Mouse (Mus musculus): Measurements from ENCODE around the gene Top1. TPM values are rescaled to one million over a fixed set of nuclear protein-coding genes. Genes with fewer than 3 reads are reported as not detected.

Gene Top1
- polyA plus RNA-seq, 1 experiment from 2014 or later, result 140 TPM

DNA sequence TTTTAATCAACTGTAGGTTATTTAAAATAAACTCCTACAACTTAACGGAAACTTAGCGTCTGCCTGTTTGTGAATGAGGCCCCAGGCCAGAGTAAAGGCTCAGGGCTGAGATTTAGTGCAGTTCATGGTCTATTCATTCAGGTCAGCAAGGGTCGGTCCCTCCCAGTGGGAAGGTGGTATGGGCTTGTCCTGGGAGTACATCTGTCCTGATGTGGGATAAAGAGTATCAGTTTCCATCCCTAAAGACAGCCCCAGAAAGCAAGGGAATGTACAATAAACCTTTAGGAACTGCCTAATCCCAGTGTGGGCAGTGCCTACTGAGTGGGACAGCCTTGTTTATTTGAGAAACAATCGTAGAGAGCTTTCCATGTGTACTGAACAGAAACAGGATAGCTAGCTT lies 77.0 kb downstream of the Top1 start:
- DNase-seq (ENCODE audit: low spot score) (no peak), ATAC-seq (replicated peaks; ENCODE audit: low FRiP score) (no peak)
- 74% methylated on average over 4 of the region's 4 CpGs for WGBS
- Histone ChIP-seq H3K9me3 (ENCODE audit: control insufficient read depth, low read length) (no peaks in the 10 kb centered on the region), H3K4me1 (replicated peaks; ENCODE audit: control insufficient read depth, insufficient read depth, low read length) (no peaks in the 10 kb centered on the region), H3K27me3 (ENCODE audit: control insufficient read depth, insufficient read depth, low read length) (no peaks in the 10 kb centered on the region), H3K4me2 (ENCODE audit: low read depth, low read length, severe bottlenecking) (no peak overlapping the region), H3K9ac (ENCODE audit: low read length) (no peak overlapping the region), H3K36me3 (ENCODE audit: control insufficient read depth, insufficient read depth, low read length) (peaks cover 20% of the 10 kb centered on the region), H3K4me3 (ENCODE audit: low read depth, low read length) (no peak overlapping the region), H3K27ac (ENCODE audit: low read depth, low read length) (no peak overlapping the region)

DNA sequence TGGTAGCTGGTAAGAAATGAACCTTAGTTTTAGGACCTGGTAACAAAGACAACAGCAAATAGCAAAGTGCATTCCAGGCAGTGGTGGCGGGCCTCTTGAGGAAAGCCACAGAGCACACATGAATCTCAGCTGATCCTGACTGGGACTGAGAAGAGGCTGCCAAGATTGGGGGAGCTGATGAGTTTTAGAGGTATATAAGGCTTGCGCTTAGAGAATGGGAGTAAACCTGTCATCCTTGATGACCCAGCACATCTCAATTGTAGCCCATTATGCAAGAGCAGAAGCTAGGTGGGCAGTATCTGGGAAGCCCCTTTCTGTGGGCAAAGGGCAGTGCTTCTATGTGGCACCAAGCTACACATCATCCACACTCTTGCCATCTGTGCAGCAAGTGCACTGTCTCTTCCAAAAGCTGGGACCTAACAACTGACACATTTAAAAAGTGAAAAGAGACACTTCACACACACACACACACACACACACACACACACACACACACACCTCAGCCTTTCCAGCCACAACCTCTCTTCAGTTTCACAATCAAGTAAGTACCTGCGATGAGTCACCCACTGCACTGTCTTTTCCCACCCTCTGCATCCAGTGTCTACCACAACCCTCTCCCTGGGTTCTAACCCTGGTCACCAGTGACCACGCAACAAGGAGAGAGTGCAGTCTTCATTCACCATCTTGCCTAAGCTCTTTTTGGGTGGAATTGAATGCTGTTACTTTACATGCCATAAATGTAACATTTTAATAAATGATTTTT lies 78.1 kb downstream of the Top1 start:
- 93% methylated on average over 4 of the region's 4 CpGs for WGBS
- Histone ChIP-seq H3K9me3 (ENCODE audit: control insufficient read depth, low read length) (no peaks in the 10 kb centered on the region), H3K27ac (ENCODE audit: low read depth, low read length) (no peak overlapping the region), H3K36me3 (ENCODE audit: control insufficient read depth, insufficient read depth, low read length) (peaks cover 13% of the 10 kb centered on the region), H3K4me1 (replicated peaks; ENCODE audit: control insufficient read depth, insufficient read depth, low read length) (no peaks in the 10 kb centered on the region), H3K4me3 (ENCODE audit: low read depth, low read length) (no peak overlapping the region), H3K4me2 (ENCODE audit: low read depth, low read length, severe bottlenecking) (no peak overlapping the region), H3K27me3 (ENCODE audit: control insufficient read depth, insufficient read depth, low read length) (no peaks in the 10 kb centered on the region), H3K9ac (ENCODE audit: low read length) (no peak overlapping the region)
- no peak for ATAC-seq (replicated peaks; ENCODE audit: low FRiP score)
- no peak for DNase-seq (ENCODE audit: low spot score)

DNA sequence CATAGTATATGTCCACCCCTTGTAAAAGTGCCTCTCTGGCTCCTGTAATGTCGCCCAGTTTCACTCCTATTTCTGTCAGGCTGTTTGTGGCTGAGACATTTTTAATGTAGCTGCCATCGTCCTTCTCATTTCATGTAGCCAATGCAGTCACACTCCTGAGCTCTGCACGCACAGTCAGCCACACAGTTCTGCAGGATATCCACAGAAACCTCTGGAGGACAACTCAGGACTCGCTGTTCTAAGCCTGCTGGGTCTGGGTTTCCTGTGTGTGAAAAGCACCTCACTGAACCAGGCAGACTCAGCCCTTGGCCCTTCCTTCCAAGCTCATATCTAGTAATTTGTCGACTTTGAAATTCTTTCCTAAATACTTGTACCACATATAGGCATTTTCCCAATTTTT lies 78.8 kb downstream of the Top1 start:
- Histone ChIP-seq H3K27me3 (ENCODE audit: control insufficient read depth, insufficient read depth, low read length) (no peaks in the 10 kb centered on the region), H3K4me2 (ENCODE audit: low read depth, low read length, severe bottlenecking) (no peak overlapping the region), H3K9me3 (ENCODE audit: control insufficient read depth, low read length) (no peaks in the 10 kb centered on the region), H3K9ac (ENCODE audit: low read length) (no peak overlapping the region), H3K4me3 (ENCODE audit: low read depth, low read length) (no peak overlapping the region), H3K36me3 (ENCODE audit: control insufficient read depth, insufficient read depth, low read length) (peaks cover 12% of the 10 kb centered on the region), H3K4me1 (replicated peaks; ENCODE audit: control insufficient read depth, insufficient read depth, low read length) (no peaks in the 10 kb centered on the region), H3K27ac (ENCODE audit: low read depth, low read length) (no peak overlapping the region; the same call in 1 of the 2 replicates)
- DNase-seq (ENCODE audit: low spot score) (no peak), ATAC-seq (replicated peaks; ENCODE audit: low FRiP score) (no peak)
- 90% methylated on average over 5 of the region's 5 CpGs for WGBS

DNA sequence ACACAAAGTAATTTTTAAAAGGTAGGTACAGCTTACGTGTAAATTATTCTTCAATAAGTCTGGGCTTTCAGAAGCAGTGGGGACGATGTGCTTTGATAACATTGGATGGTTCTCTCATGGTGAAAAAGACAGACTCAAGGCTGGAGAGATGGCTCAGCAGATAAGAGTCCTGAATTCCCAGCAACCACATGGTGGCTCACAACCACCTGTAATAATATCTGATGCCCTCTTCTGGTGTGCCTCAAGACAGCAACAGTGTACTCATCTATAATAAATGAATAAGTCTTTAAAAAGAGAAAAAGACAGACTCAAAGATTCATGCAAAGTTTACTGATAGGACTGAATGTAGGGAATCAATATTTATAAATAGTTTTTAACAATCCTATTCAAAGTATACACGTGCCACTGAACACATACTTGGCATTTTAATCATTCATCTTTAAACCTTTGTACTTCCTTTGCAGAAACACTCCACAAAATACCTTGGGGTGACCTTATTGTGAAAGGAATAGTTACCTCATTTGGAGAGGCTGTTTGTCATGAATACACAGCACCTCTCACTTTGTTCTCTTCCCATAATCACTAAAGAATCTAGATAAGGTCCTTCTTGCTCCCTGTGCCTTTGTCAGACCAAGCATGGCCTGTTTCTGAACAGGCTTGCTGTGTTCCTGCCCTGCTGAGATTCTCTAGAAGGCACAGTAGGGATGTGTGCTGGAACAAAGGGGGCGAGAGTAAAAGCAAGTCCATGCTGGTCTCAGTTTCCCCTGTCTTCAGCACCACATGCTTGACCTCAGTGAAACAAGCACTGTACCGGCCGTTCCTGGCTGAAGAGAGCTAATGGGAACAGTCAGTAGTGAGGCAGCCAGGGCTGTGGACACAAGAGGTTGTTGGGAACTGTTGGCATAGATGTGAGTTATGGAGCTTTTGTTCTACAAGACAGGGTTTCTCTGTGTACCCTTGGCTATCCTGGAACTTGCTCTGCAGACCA lies 80.5 kb downstream of the Top1 start:
- H3K9me3 ChIP-seq (ENCODE audit: control insufficient read depth, low read length), result no peaks in the 10 kb centered on the region
- H3K4me1 ChIP-seq (replicated peaks; ENCODE audit: control insufficient read depth, insufficient read depth, low read length), result peaks cover 5% of the 10 kb centered on the region; the same call in 1 of the 2 replicates
- WGBS, result 86% methylated on average over 6 of the region's 6 CpGs
- no peaks in the 10 kb centered on the region for H3K27me3 ChIP-seq (ENCODE audit: control insufficient read depth, insufficient read depth, low read length)
- peaks cover 5% of the 10 kb centered on the region for H3K36me3 ChIP-seq (ENCODE audit: control insufficient read depth, insufficient read depth, low read length)
- no peak overlapping the region for H3K4me3 ChIP-seq (ENCODE audit: low read depth, low read length)
- DNase-seq (ENCODE audit: low spot score) (no peak), ATAC-seq (replicated peaks; ENCODE audit: low FRiP score) (no peak)
- no peak overlapping the region for H3K9ac ChIP-seq (ENCODE audit: low read length)
- H3K4me2 ChIP-seq (ENCODE audit: low read depth, low read length, severe bottlenecking), result no peak overlapping the region
- H3K27ac ChIP-seq (ENCODE audit: low read depth, low read length), result no peak overlapping the region

DNA sequence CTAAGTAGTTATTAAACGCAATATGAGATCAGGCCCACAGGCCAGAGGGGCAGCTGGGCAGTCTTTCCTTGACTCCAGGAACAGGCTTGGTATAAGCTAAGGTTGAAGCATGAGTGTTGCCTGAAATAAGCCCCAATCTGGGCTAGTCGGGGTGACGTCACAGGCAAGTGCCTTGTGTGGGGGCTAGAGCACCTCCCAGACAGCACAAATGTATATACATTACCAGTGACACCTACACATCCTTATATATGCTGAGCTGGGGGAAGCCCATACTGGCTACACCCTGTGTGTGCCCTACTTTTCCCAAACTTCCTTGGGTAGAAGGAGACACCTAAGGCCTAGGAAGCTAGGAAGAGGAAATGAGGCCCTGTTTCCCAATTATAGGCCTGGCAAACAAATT lies 83.3 kb downstream of the Top1 start:
- Histone ChIP-seq H3K9me3 (ENCODE audit: control insufficient read depth, low read length) (no peaks in the 10 kb centered on the region), H3K4me1 (replicated peaks; ENCODE audit: control insufficient read depth, insufficient read depth, low read length) (peaks cover 9% of the 10 kb centered on the region), H3K27ac (ENCODE audit: low read depth, low read length) (no peak overlapping the region), H3K27me3 (ENCODE audit: control insufficient read depth, insufficient read depth, low read length) (no peaks in the 10 kb centered on the region), H3K36me3 (ENCODE audit: control insufficient read depth, insufficient read depth, low read length) (no peaks in the 10 kb centered on the region; the same call in 1 of the 2 replicates), H3K9ac (ENCODE audit: low read length) (no peak overlapping the region), H3K4me3 (ENCODE audit: low read depth, low read length) (no peak overlapping the region), H3K4me2 (ENCODE audit: low read depth, low read length, severe bottlenecking) (no peak overlapping the region)
- DNase-seq (ENCODE audit: low spot score) (peak; percentile 34), ATAC-seq (replicated peaks; ENCODE audit: low FRiP score) (no peak)
- 96% methylated on average over 3 of the region's 3 CpGs for WGBS

DNA sequence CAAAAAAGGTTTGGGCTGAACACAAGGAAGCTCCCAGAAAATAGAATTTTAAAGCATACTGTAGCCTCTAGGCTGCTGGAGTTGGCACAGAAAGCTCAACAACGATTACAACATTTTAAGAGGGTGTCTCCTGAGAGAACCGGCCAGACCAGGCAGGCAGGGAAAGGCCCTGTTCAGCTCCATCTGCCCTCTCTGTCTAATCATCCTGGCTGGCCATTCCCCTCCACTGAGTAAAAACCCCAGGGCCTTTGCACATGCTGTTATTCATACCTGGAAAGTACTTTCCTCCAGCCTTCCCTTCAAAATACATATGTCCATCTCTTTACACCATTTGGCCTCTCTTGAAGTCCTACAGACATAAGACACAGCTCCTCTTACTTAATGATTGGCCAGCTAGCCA lies 83.7 kb downstream of the Top1 start:
- H3K27ac ChIP-seq (ENCODE audit: low read depth, low read length), result no peak overlapping the region
- 81% methylated on average over 2 of the region's 2 CpGs for WGBS
- ATAC-seq (replicated peaks; ENCODE audit: low FRiP score) (no peak), DNase-seq (ENCODE audit: low spot score) (no peak)
- H3K36me3 ChIP-seq (ENCODE audit: control insufficient read depth, insufficient read depth, low read length), result no peaks in the 10 kb centered on the region
- H3K27me3 ChIP-seq (ENCODE audit: control insufficient read depth, insufficient read depth, low read length), result no peaks in the 10 kb centered on the region
- H3K4me3 ChIP-seq (ENCODE audit: low read depth, low read length), result no peak overlapping the region
- peaks cover 9% of the 10 kb centered on the region for H3K4me1 ChIP-seq (replicated peaks; ENCODE audit: control insufficient read depth, insufficient read depth, low read length)
- H3K4me2 ChIP-seq (ENCODE audit: low read depth, low read length, severe bottlenecking), result no peak overlapping the region
- no peaks in the 10 kb centered on the region for H3K9me3 ChIP-seq (ENCODE audit: control insufficient read depth, low read length)
- no peak overlapping the region for H3K9ac ChIP-seq (ENCODE audit: low read length)

DNA sequence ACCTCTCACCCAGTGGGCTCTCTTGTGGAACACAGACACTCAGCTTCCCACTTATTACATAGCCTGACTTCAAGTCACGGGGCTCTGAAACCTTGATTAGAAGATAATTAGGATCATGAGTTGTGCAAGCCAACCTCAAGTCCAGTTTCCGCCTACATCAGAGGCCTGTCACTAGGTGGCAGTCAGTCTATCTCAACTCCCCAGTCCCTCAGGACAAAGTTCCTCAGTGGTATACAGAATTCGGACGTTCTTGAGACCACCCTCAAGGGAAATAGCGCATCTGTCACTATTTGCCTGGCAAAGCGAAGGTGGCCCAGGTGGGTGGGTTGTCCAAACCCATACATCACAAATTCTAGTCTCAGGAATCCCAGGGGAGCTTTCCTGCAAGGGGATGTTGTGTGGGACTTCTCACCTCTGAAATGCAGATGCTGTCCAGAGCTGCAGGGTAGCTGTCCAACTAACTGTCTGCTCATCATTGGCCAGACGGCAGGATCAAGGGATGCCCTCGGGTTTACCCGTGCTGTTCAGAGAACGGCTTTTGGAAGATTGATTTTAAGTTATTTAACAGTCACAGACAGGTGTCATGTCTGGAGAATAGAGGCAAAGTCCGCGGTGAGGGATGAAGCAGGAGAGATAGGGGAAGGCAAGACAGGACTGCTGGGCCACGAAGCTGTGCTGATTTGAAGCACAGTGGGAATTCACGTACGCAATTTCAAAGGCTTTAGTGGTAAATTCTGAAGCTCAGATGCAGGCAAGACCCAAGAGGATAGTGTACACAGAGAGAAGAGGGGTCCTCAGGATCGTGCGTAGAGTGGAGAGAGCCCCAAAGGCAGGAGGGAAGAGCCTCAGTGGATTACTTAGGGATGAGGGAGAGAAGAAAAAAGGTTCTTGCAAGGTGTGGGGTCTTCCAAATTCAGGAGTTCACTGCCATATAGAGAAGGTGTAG lies 84.4 kb downstream of the Top1 start:
- H3K4me1 ChIP-seq (replicated peaks; ENCODE audit: control insufficient read depth, insufficient read depth, low read length), result peaks cover 9% of the 10 kb centered on the region
- H3K36me3 ChIP-seq (ENCODE audit: control insufficient read depth, insufficient read depth, low read length), result no peaks in the 10 kb centered on the region
- peak overlapping the region; percentile 93 for H3K4me2 ChIP-seq (ENCODE audit: low read depth, low read length, severe bottlenecking)
- H3K27me3 ChIP-seq (ENCODE audit: control insufficient read depth, insufficient read depth, low read length), result no peaks in the 10 kb centered on the region
- H3K4me3 ChIP-seq (ENCODE audit: low read depth, low read length), result peak overlapping the region; percentile 88
- peak overlapping the region; percentile 99 for H3K9ac ChIP-seq (ENCODE audit: low read length)
- H3K27ac ChIP-seq (ENCODE audit: low read depth, low read length), result no peak overlapping the region
- WGBS, result 41% methylated on average over 17 of the region's 17 CpGs
- ATAC-seq (replicated peaks; ENCODE audit: low FRiP score) (no peak), DNase-seq (ENCODE audit: low spot score) (no peak)
- no peaks in the 10 kb centered on the region for H3K9me3 ChIP-seq (ENCODE audit: control insufficient read depth, low read length)

DNA sequence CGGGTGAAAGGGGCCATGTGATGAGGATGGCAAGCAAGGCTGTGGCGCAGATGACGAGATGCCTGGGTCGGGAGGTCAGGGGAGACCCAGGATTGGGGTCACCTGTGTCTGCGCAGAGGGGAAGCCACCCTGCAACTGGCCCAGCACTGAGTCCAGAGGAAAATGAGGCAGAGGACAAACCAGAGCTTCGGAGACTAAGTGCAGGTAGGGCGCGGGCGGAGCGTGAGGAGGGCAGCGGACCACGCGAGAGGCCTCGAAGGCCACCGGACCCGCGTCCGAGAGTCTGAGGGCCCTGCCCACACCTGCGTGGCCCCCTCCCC lies 85.1 kb downstream of the Top1 start:
- 6% methylated on average over 17 of the region's 19 CpGs for WGBS
- DNase-seq (ENCODE audit: low spot score) (no peak), ATAC-seq (replicated peaks; ENCODE audit: low FRiP score) (no peak)
- Histone ChIP-seq H3K27ac (ENCODE audit: low read depth, low read length) (no peak overlapping the region), H3K36me3 (ENCODE audit: control insufficient read depth, insufficient read depth, low read length) (no peaks in the 10 kb centered on the region), H3K9ac (ENCODE audit: low read length) (peak overlapping the region; percentile 99), H3K27me3 (ENCODE audit: control insufficient read depth, insufficient read depth, low read length) (no peaks in the 10 kb centered on the region), H3K4me2 (ENCODE audit: low read depth, low read length, severe bottlenecking) (peak overlapping the region; percentile 93), H3K4me1 (replicated peaks; ENCODE audit: control insufficient read depth, insufficient read depth, low read length) (peaks cover 9% of the 10 kb centered on the region), H3K9me3 (ENCODE audit: control insufficient read depth, low read length) (no peaks in the 10 kb centered on the region), H3K4me3 (ENCODE audit: low read depth, low read length) (peak overlapping the region; percentile 88)

Measured in forebrain, embryonic 11.5 days (tissue).